Mouse (Mus musculus) adrenal gland, postnatal 14 days (tissue): ENCODE measurements around the gene Fgfr2. TPM values are rescaled to one million over a fixed set of nuclear protein-coding genes. Genes with fewer than 3 reads are reported as not detected.

Experiments used
- DNase-seq: peaks from one replicate; pipeline ENCODE4 v3.0.0; 2021; ENCODE audit warnings: mixed read lengths
- total RNA-seq: library from RNA; stranded (reverse); gene quantifications from 2 replicates; pipeline ENCODE4 v1.2.3, GENCODE M21; 2021

Gene Fgfr2
- total RNA-seq, 1 experiment from 2014 or later: 227 TPM

- no peak for DNase-seq
Observed at GRCm38 (mm10) chr7:131318340-131318739, 1804.8 kb downstream of the Fgfr2 start.

DNA sequence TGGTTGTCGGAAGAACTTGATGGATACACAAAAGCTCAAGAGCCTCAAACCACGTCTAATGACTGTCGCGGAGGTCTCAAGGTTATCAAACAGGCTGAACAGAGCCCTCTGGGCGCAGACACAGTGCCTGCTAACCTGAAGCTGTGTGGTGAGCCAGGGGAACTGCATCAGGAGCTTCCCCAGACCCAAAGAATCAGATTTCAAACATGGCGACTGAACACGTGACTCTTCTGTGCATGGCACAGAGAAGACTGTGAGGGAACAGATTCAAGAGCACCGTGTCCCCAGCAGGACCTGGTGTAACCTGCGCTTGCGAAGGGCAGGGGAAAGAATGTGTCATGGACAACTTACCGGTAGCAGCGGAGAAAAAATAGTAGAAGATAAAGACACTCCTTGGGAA, 1805.6 kb downstream of the Fgfr2 start:
- no peak for DNase-seq

- DNase-seq: no peak
Observed at GRCm38 (mm10) chr7:131314493-131314892, 1808.7 kb downstream of the Fgfr2 start.

GRCm38 (mm10) chr7:131306733-131307132, 1816.4 kb downstream of the Fgfr2 start:
- DNase-seq: no peak

DNA sequence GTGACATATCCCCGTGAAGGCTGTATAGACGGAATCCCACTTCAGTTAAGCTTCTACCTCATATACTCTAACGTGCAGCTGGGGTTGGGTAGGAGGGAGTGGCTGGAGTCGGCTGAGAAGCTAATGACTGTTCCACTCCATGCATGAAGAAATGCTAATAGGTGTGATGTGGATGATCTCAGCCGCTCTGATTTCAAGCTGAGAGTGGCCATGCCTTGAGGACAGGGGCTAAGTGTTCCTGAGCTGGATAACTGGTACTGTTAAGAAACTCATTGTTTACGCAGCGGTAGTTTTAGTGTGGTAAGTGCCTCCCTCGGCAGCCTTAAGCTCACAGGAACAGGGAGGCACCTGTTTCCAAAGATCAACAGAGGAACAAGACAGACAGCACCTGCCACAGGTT, 1819.8 kb downstream of the Fgfr2 start:
- no peak for DNase-seq

- DNase-seq: no peak
Observed at GRCm38 (mm10) chr7:131297151-131297550, 1826.0 kb downstream of the Fgfr2 start.

- no peak for DNase-seq
Observed at GRCm38 (mm10) chr7:131265851-131266250, 1857.3 kb downstream of the Fgfr2 start.

GRCm38 (mm10) chr7:131264251-131264650, 1858.9 kb downstream of the Fgfr2 start:
- DNase-seq: no peak

DNA sequence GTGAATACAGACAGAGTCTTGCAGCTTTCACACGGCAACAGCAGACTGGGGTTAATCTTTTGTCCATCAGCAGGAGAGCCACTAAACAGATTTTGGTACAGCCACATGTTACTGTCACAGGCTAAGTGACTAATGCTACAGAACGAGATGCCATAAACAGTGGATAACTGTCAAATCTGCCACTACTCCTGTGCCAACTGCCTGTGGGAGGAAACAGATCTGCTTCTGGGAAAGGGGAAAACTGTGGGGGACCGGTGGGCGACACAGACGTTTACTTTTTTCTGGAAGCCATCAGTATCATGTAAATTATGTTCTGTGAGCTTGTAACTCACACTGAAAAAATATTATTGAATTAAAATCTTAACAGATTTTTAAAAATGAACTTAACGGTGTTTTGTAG, 1862.2 kb downstream of the Fgfr2 start:
- no peak for DNase-seq

DNA sequence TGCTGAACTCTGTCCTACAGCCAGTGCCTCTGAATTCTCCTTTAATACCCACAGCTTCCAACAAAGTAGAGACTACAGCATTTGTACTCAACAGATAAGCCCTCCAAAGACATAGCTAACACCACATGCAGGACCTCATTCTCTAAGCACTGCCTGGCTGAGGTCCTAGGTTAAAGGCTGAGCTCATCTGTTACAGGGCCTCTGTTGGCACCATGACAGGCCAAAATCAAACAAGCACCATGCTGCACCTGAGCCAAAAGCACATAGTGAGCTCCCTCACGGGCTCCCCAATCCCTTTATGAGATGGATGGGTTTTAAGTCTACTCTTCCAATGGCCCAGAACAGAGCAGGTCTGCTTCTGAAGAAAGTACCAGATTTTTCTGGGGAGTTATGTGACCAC, 1865.8 kb downstream of the Fgfr2 start:
- DNase-seq: no peak

DNA sequence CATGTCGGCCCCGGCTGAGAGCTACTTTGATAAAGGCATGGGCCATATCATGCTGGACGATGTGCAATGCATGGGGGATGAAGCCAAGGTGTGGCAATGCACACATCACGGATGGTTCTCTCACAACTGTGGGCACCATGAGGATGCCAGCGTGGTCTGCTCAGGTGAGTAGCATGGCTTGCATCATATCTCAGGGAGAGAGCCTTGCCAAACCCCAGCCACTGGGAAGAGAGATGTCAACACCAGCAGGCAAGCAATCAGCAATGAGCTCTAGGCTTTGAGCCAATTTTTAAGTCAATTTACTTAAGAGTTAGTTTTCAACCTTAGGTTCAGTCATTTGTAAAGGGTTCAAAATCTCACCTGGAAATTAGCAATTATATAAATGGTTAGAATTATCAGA, 1866.3 kb downstream of the Fgfr2 start:
- no peak for DNase-seq

GRCm38 (mm10) chr7:131244993-131245392, 1878.2 kb downstream of the Fgfr2 start:
- DNase-seq: no peak

- DNase-seq: no peak
Observed at GRCm38 (mm10) chr7:131236091-131236490, 1887.1 kb downstream of the Fgfr2 start.

DNA sequence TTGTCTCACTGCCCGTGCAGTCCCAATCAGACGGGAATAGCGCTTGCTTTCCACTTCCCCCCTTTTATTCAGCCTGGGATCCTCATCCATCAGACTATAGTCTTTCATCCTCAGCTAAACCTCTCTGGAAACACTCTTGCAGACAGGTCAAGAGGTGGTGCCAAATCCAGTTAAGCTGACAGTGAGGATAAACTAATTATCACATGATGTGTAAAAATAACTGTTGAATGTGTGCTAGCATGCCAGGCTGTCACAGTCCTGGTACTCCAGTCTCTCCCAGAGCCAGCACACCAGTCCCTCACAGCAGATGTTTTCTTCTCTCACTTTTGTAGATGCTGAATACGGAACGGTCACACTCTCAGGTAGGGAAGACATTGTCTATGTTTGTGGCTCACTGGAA, 1900.1 kb downstream of the Fgfr2 start:
- DNase-seq: no peak

GRCm38 (mm10) chr7:131187996-131188395, 1935.2 kb downstream of the Fgfr2 start:
- DNase-seq: no peak

DNA sequence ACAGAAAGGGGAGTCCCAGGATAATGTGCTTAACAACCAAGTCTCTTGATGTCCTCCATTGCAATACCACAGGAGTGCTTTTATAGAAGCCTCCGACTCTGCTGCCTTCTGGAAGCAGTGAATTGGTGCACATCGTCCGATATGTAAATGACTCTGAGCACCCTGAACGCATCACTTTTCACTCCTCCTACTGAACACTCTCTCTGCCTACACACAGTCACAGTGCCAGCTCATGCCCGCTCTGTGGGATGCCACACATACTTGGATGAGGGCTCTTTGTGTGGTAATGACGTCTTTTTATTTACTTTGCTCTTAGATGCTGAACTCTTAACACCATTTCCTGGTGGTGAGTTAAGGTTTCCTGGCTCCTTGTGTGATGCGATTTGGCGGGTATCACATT, 1936.1 kb downstream of the Fgfr2 start:
- DNase-seq: no peak

GRCm38 (mm10) chr7:131184339-131184738, 1938.8 kb downstream of the Fgfr2 start:
- DNase-seq: no peak

DNA sequence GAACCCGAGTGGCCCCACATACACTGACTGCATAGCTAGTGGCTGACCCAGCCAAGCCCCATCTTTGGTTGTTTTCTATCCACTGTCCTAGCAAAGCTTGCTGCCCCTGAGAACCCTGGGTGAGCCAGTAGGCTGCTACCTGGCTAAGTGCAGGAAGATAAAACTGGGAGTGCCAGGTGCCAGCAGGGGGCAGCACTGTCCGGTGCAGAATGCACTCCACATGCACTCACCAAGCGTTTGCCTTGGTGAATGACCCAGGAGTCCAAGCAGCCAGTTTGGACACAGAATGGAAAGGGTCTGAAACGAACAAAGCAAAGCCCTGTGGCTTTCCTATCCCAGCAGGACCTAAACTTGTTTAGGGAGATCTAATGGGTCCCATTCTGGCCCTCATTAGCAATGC, 1940.5 kb downstream of the Fgfr2 start:
- DNase-seq: peak; percentile 68

DNA sequence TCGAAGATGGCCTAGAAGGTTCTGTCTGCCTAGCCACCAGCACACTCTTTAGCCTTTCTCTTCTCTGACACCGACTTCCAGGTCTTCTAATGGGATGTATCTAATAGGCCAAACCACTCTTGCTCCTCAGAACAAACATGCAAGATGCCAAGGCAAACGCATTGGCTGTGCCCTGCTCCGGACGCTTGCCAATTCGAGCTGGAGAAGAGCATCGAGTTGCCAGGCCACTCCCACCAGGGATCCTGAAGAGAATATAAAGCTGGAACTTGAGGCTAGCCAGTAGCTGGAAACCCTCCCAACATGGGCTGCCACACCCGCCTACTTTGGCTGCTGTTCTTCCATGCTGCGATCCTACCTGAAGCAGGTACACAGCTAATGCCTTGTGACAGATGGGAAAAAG, 1949.0 kb downstream of the Fgfr2 start, which contains the start of gene 5430419D17Rik:
5430419D17Rik (plus strand) TSS at position 282 of the 400 bp plus-strand sequence.
- no peak for DNase-seq

DNA sequence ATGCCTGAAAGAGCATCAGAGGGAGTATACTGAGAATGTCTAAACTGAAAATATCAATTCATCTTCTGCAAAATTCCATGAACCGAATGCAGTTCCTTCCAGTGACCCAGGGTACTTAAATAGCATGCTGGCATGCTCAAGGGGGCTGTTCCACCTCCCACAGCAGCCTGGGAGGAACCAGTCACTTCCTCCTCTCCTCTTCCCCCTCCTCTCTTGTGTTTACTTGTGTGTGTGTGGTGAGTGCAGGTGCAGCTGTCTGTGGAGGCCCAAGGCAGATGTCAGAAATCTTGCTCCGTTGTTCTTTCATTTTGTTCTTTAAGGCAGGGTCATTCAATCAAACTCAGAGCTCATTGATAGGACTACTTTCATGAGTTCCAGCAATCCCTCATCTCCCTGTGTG, 1954.1 kb downstream of the Fgfr2 start:
- no peak for DNase-seq

- DNase-seq: no peak
Observed at GRCm38 (mm10) chr7:131167771-131168170, 1955.4 kb downstream of the Fgfr2 start.

DNA sequence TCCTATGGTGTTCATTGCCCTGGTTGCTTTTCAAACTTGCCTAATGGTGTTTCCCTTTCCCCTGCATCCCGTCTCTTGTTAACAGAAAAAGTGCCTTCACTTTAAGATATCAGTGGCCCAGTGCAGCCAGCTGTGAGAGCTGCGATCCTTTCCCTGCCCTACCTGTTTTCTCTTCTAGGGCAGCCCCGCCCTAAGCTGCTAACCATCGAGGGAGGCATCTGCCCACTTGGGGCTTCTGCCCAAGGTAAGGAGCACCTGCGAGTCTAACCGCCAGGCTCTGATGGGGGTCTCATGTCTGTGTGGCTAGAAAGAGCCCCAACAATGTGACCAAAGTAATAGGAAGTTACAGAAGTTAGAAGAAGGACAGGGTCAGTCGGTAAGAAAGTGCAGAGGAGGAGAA, 1960.9 kb downstream of the Fgfr2 start:
- DNase-seq: no peak

- no peak for DNase-seq
Observed at GRCm38 (mm10) chr7:131153044-131153443, 1970.1 kb downstream of the Fgfr2 start.

DNA sequence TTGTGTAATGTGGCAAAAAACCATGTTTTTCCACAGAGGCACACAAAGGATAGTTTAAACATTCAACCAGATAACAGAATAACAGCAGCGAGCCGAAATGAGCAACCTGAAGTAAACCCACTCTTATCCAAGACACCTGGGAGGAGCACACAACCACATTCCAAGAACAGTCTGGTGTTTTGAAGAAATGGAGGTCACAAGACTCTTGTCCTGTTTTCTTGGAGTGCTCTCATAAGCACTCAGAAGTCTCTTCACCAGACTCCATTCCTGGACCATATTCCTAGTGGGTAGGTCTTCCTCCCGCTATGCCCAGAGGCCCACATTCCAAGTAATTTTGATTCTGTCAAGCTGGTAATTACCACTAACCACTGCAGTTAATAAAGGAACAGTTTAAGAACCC, 1973.0 kb downstream of the Fgfr2 start:
- DNase-seq: no peak

GRCm38 (mm10) chr7:131146214-131146613, 1976.9 kb downstream of the Fgfr2 start, which contains the start of gene 4933402N03Rik:
Gene 4933402N03Rik, minus strand, starts transcription at chr7:131146314.
- DNase-seq: no peak
